ENCODE assay signal across 8 mouse cellular contexts in genomic region chr11:32299865-32300264, GRCm38 (mm10). TPM values are rescaled to one million over a fixed set of nuclear protein-coding genes. Genes with fewer than 3 reads are reported as not detected.
DNase-seq lines count a peak whose midpoint lies in the region; ATAC-seq and TF ChIP-seq lines count a peak whose summit lies in the region.
"Not testable (repeated sequence)": the region's sequence is repeated elsewhere in the genome, so short reads cannot be mapped to it uniquely, and the experiment has no call there.

Hbq1a (plus strand) TSS chr11:32300069.

- 0 out of 2 replicates have a peak within 1 kb of the TSS, but pooled peaks have one; percentile 24 for H3K27ac ChIP-seq in bone marrow, adult 2 months (ENCODE audit: control insufficient read depth, insufficient read depth, low read depth, low read length, poor library complexity)
- not testable (repeated sequence) for H3K27ac ChIP-seq in heart, embryonic 13.5 days (replicated peaks); kidney, embryonic 15.5 days; limb, embryonic 12.5 days; midbrain, embryonic 12.5 days (replicated peaks)

- ATAC-seq in erythroblast, adult 5-6 weeks (replicated peaks; ENCODE audit: low FRiP score, poor library complexity, severe bottlenecking): peak; percentile 10
- ATAC-seq in heart, embryonic 13.5 days (ENCODE audit: extremely low read depth, insufficient number of reproducible peaks, low FRiP score, low TSS enrichment); limb, embryonic 12.5 days (ENCODE audit: insufficient number of reproducible peaks, insufficient read depth, low FRiP score, low TSS enrichment, low read depth): not testable (repeated sequence)
- ATAC-seq in kidney, embryonic 15.5 days (replicated peaks; ENCODE audit: low FRiP score): peak; percentile 53; the same call in 1 of the 2 replicates
- peak; percentile 63 for ATAC-seq in midbrain, embryonic 12.5 days (ENCODE audit: low FRiP score, low read depth)

- 9% methylated on average over 16 of the region's 16 CpGs for WGBS in bone marrow, adult 2 months
- 4% methylated on average over 16 of the region's 16 CpGs for WGBS in heart, embryonic 13.5 days
- WGBS in kidney, embryonic 15.5 days: 4% methylated on average over 16 of the region's 16 CpGs
- 5% methylated on average over 16 of the region's 16 CpGs for WGBS in limb, embryonic 12.5 days
- 7% methylated on average over 16 of the region's 16 CpGs for WGBS in midbrain, embryonic 12.5 days

- H3K4me2 ChIP-seq in heart, embryonic 13.5 days: peak within 1 kb of the TSS; percentile 59
- peak within 1 kb of the TSS; percentile 52 for H3K4me2 ChIP-seq in kidney, embryonic 15.5 days
- H3K4me2 ChIP-seq in limb, embryonic 12.5 days: peak within 1 kb of the TSS; percentile 54
- peak within 1 kb of the TSS; percentile 48 for H3K4me2 ChIP-seq in midbrain, embryonic 12.5 days (replicated peaks)

- H3K27me3 ChIP-seq in heart, embryonic 13.5 days (replicated peaks): peaks cover 49% of the 10 kb centered on the region
- peaks cover 21% of the 10 kb centered on the region for H3K27me3 ChIP-seq in kidney, embryonic 15.5 days
- H3K27me3 ChIP-seq in limb, embryonic 12.5 days: peaks cover 26% of the 10 kb centered on the region
- peaks cover 19% of the 10 kb centered on the region for H3K27me3 ChIP-seq in midbrain, embryonic 12.5 days

- H3K36me3 ChIP-seq in heart, embryonic 13.5 days; kidney, embryonic 15.5 days; limb, embryonic 12.5 days; midbrain, embryonic 12.5 days: not testable (repeated sequence)

- H3K9me3 ChIP-seq in heart, embryonic 13.5 days; kidney, embryonic 15.5 days (replicated peaks); limb, embryonic 12.5 days; midbrain, embryonic 12.5 days: not testable (repeated sequence)

- H3K4me3 ChIP-seq in bone marrow, adult 2 months (replicated peaks; ENCODE audit: control insufficient read depth, low read depth, low read length): peak within 1 kb of the TSS; percentile 45
- H3K4me3 ChIP-seq in heart, embryonic 13.5 days: peak within 1 kb of the TSS; percentile 34
- H3K4me3 ChIP-seq in kidney, embryonic 15.5 days (replicated peaks): peak within 1 kb of the TSS; percentile 26
- peak within 1 kb of the TSS; percentile 32 for H3K4me3 ChIP-seq in limb, embryonic 12.5 days (replicated peaks)
- peak within 1 kb of the TSS; percentile 22; the same call in 1 of the 2 replicates for H3K4me3 ChIP-seq in midbrain, embryonic 12.5 days

- H3K4me1 ChIP-seq in bone marrow, adult 2 months (ENCODE audit: control insufficient read depth, insufficient read depth, low read length); heart, embryonic 13.5 days; kidney, embryonic 15.5 days; limb, embryonic 12.5 days (replicated peaks); midbrain, embryonic 12.5 days: not testable (repeated sequence)

- not testable (repeated sequence) for TF ChIP-seq POLR2A in bone marrow, adult 2 months (IDR thresholded peaks at IDR 0.05; ENCODE audit: borderline replicate concordance, control insufficient read depth, low read depth, low read length)

- DNase-seq in 3T3-L1 (ENCODE audit: low read depth, low spot score): peak; percentile 46
- peak; percentile 54 for DNase-seq in right cerebral cortex, postnatal 25 days

- H3K9ac ChIP-seq in heart, embryonic 13.5 days; kidney, embryonic 15.5 days; limb, embryonic 12.5 days (replicated peaks); midbrain, embryonic 12.5 days (replicated peaks): not testable (repeated sequence)

- TF ChIP-seq CTCF in bone marrow, adult 2 months (IDR thresholded peaks at IDR 0.05; ENCODE audit: control insufficient read depth, insufficient read depth, low read length): peak; percentile 56

RNA-seq across cellular contexts. Expression of gene Hbq1a, which starts in this region (rescaled TPM):
- polyA plus RNA-seq in bone marrow, adult 2 months (2011; ENCODE audit: insufficient read depth, insufficient read length, low replicate concordance, missing spikeins): 9.2 and 12.0 TPM in 2 replicates
- total RNA-seq in erythroblast, adult 5-6 weeks (2015; ENCODE audit: low replicate concordance): 28.2 and 42.2 TPM in 2 replicates
- total RNA-seq in erythroblast, adult 5-6 weeks (2017; ENCODE audit: low replicate concordance): 17.0 and 21.0 TPM in 2 replicates
- 4.6 and 8.0 TPM in 2 replicates for polyA plus RNA-seq in heart, embryonic 13.5 days (2015; fragmentation: Nextera tagmentation; extraction: Ambion mirVana)
- 0.53 and 0.80 TPM in 2 replicates for polyA plus RNA-seq in kidney, embryonic 15.5 days (2015; fragmentation: Nextera tagmentation; extraction: Ambion mirVana)
- 0.90 TPM in 1 of 2 replicates, not detected in the other for polyA plus RNA-seq in limb, embryonic 12.5 days (2016; fragmentation: Nextera tagmentation; extraction: Ambion mirVana)
- 0.75 and 0.92 TPM in 2 replicates for polyA plus RNA-seq in midbrain, embryonic 12.5 days (2016; fragmentation: Nextera tagmentation; extraction: Ambion mirVana)

Comparison
In these comparisons a context has a peak if more than half of its experiments do, and no peak if none do; other contexts are left out.
1. Peak in ATAC-seq, H3K4me3 ChIP-seq and H3K4me2 ChIP-seq in kidney, embryonic 15.5 days; RNA of the gene not detected or under 1 TPM.
2. Peak in ATAC-seq, H3K4me3 ChIP-seq and H3K4me2 ChIP-seq in midbrain, embryonic 12.5 days; RNA of the gene not detected or under 1 TPM.